Mouse (Mus musculus): ENCODE results near the gene Nol12. TPM values are rescaled to one million over a fixed set of nuclear protein-coding genes. Genes with fewer than 3 reads are reported as not detected.
A peak's percentile ranks its signal among the peaks of the same experiment; 100 is the strongest.

Gene Nol12
- polyA plus RNA-seq, 1 experiment from 2014 or later, result 59.2 TPM

DNA sequence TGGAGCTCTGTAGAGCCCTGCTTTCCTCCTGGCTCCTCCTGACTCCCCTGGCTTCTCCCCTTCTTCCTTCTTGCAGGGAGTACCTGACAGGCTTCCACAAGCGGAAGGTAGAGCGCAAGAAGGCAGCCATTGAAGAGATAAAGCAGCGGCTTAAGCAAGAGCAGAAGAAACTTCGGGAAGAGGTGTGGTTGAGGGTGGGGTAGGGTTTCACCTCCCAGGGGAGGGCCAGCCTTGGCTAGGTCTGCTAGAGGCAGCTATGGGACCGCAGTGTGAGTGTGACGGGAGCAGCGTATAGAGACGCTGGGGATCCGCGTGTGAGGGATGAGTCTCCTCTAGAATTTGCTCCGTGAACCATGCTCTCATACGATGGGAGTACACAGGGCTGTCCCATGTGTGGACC, 1.7 kb downstream of the Nol12 start:
- 91% methylated on average over 12 of the region's 12 CpGs for WGBS
- H3K27me3 ChIP-seq (ENCODE audit: control insufficient read depth, insufficient read depth, low read length), result no peaks in the 10 kb centered on the region
- H3K4me2 ChIP-seq (replicated peaks), result peak overlapping the region; percentile 64; the same call in 1 of the 2 replicates

DNA sequence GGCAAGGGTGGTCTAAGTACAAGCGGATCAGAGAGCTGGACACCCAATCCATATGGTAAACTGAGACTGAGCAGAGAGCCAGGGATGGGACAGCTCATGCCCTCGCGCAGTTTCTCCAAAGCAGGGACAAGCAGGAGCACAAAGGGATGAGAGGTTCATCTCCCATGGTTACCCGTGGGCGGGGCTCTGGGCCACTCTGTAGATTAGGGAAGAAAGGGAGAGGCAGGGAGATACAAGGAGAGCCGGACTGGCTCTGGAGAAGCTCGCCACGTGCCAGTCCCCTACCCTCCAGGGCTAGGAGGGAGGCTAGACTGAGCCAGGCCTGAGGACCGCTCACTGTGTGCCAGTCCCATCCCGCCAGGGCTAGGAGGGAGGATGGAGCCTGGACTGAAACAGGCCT, 2.6 kb downstream of the Nol12 start:
- ATAC-seq (ENCODE audit: low FRiP score) (no peak), DNase-seq (ENCODE audit: low spot score) (no peak)
- Histone ChIP-seq H3K4me2 (replicated peaks) (no peak overlapping the region), H3K36me3 (replicated peaks; ENCODE audit: control insufficient read depth, insufficient read depth) (peaks cover 53% of the 10 kb centered on the region), H3K4me1 (replicated peaks; ENCODE audit: control insufficient read depth, insufficient read depth, low read length) (peaks cover 11% of the 10 kb centered on the region), H3K27ac (no peak overlapping the region), H3K4me3 (replicated peaks; ENCODE audit: low read length) (no peak overlapping the region), H3K9ac (no peak overlapping the region), H3K27me3 (ENCODE audit: control insufficient read depth, insufficient read depth, low read length) (no peaks in the 10 kb centered on the region), H3K9me3 (ENCODE audit: control insufficient read depth, low read length) (no peaks in the 10 kb centered on the region)
- WGBS, result 82% methylated on average over 10 of the region's 10 CpGs

More for the DNA sequence above, 1.7 kb downstream of the Nol12 start:
- peaks cover 50% of the 10 kb centered on the region for H3K36me3 ChIP-seq (replicated peaks; ENCODE audit: control insufficient read depth, insufficient read depth)
- no peak overlapping the region for H3K27ac ChIP-seq
- no peak overlapping the region for H3K9ac ChIP-seq
- H3K9me3 ChIP-seq (ENCODE audit: control insufficient read depth, low read length), result no peaks in the 10 kb centered on the region
- ATAC-seq (ENCODE audit: low FRiP score) (no peak), DNase-seq (ENCODE audit: low spot score) (no peak)
- no peak overlapping the region for H3K4me3 ChIP-seq (replicated peaks; ENCODE audit: low read length)
- H3K4me1 ChIP-seq (replicated peaks; ENCODE audit: control insufficient read depth, insufficient read depth, low read length), result peaks cover 11% of the 10 kb centered on the region

DNA sequence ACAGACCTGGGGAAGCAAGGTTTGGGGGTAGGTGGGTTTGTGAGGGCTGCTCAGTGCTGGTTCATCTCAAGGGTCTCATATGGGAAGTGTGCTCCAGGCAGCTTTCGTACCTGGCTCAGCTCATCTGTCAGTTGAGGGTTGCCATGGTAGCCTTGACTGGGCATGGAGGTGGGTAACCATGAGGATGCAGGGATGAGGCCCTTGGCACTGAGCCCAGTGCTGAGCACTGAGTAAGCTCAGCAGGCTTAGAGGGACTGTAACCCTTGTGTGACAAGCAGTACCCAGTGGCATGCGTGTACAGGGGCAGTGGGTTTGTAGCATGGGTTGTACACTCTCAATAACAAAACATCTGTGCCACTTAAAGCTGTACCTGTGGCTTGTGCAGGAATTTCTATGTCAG, 3.2 kb downstream of the Nol12 start:
- Histone ChIP-seq H3K27ac (no peak overlapping the region), H3K9ac (no peak overlapping the region)
- WGBS, result 78% methylated on average over 2 of the region's 2 CpGs

DNA sequence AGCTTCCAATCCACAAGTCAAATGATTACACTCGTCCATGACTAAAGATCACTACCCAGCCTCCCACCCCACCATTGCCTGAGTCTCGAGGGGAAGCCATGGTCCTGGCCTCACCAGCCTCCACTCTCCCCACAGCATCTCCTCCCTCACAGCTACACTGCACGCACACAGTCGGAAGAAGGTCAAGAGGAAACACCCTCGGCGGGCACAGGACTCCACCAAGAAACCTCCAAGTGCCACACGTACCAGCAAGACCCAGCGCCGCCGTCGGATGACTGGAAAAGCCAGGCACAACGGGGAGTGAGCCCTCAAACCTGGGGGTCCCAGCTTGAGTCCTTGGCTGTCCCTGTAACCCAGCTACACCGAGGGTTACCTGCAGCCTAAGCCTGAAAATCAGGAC, 5.6 kb downstream of the Nol12 start:
- Histone ChIP-seq H3K4me2 (replicated peaks) (no peak overlapping the region), H3K4me1 (replicated peaks; ENCODE audit: control insufficient read depth, insufficient read depth, low read length) (peaks cover 8% of the 10 kb centered on the region), H3K4me3 (replicated peaks; ENCODE audit: low read length) (no peak overlapping the region), H3K9ac (no peak overlapping the region), H3K27ac (no peak overlapping the region), H3K36me3 (replicated peaks; ENCODE audit: control insufficient read depth, insufficient read depth) (peaks cover 53% of the 10 kb centered on the region), H3K9me3 (ENCODE audit: control insufficient read depth, low read length) (no peaks in the 10 kb centered on the region), H3K27me3 (ENCODE audit: control insufficient read depth, insufficient read depth, low read length) (no peaks in the 10 kb centered on the region)
- DNase-seq (ENCODE audit: low spot score) (no peak), ATAC-seq (ENCODE audit: low FRiP score) (no peak)
- WGBS, result 94% methylated on average over 13 of the region's 13 CpGs

More for the DNA sequence above, 3.2 kb downstream of the Nol12 start:
- Histone ChIP-seq H3K4me3 (replicated peaks; ENCODE audit: low read length) (no peak overlapping the region), H3K27me3 (ENCODE audit: control insufficient read depth, insufficient read depth, low read length) (no peaks in the 10 kb centered on the region), H3K9me3 (ENCODE audit: control insufficient read depth, low read length) (no peaks in the 10 kb centered on the region), H3K36me3 (replicated peaks; ENCODE audit: control insufficient read depth, insufficient read depth) (peaks cover 53% of the 10 kb centered on the region), H3K4me1 (replicated peaks; ENCODE audit: control insufficient read depth, insufficient read depth, low read length) (peaks cover 11% of the 10 kb centered on the region), H3K4me2 (replicated peaks) (no peak overlapping the region)
- no peak for DNase-seq (ENCODE audit: low spot score)
- no peak for ATAC-seq (ENCODE audit: low FRiP score)

DNA sequence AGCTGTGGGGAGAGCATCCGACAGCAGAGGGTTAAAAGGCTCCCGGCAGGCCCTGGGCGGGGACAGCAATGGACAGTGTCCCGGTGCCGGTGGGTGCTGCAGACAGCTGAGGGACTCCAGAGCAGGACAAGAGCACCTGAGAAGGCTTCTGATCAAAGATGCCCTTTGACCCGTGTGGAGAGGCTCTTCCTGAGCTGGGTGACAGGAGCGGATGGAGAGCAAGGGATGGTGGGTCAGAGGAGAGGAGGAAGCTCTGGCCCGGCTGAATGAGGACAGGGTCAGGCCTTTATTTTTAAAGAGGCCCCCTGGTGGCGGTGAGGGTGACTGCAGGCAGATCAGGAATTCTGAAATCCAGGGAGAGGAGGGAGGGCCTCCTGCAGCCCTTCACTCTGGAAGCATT, 7.9 kb downstream of the Nol12 start:
- no peaks in the 10 kb centered on the region for H3K27me3 ChIP-seq (ENCODE audit: control insufficient read depth, insufficient read depth, low read length)
- peak overlapping the region; percentile 14; the same call in 1 of the 2 replicates for H3K4me3 ChIP-seq (replicated peaks; ENCODE audit: low read length)
- peaks cover 39% of the 10 kb centered on the region for H3K36me3 ChIP-seq (replicated peaks; ENCODE audit: control insufficient read depth, insufficient read depth)
- peak; percentile 47 for ATAC-seq (ENCODE audit: low FRiP score)
- no peaks in the 10 kb centered on the region for H3K9me3 ChIP-seq (ENCODE audit: control insufficient read depth, low read length)
- no peak overlapping the region for H3K27ac ChIP-seq
- peak; percentile 83 for DNase-seq (ENCODE audit: low spot score)
- WGBS, result under 1% methylated on average over 9 of the region's 9 CpGs
- peak overlapping the region; percentile 48 for H3K9ac ChIP-seq
- H3K4me2 ChIP-seq (replicated peaks), result peak overlapping the region; percentile 48
- 0 out of 2 replicates have a peak, but pooled peaks cover 4% of the 10 kb centered on the region for H3K4me1 ChIP-seq (replicated peaks; ENCODE audit: control insufficient read depth, insufficient read depth, low read length)

DNA sequence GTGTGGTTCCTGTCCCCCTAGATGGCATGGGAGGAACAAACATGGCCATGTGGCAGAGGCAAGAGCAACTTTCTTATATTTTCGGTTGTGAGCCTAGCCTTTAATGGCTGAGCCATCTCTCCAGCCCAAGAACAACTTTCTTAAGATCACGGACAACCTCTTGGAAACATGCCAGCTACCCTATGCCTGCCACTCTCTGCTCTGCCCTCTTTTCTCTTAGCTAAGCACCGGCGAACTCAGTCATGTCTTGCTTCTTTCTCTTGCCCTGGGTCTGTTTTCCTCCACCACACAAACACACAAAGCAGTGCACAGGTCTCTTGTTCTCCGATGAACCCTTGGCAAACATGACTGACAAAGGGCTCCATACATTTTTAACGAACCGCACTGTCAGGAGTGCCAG, 11.5 kb downstream of the Nol12 start:
- no peak for DNase-seq (ENCODE audit: low spot score)
- no peak for ATAC-seq (ENCODE audit: low FRiP score)
- 72% methylated on average over 7 of the region's 7 CpGs for WGBS

DNA sequence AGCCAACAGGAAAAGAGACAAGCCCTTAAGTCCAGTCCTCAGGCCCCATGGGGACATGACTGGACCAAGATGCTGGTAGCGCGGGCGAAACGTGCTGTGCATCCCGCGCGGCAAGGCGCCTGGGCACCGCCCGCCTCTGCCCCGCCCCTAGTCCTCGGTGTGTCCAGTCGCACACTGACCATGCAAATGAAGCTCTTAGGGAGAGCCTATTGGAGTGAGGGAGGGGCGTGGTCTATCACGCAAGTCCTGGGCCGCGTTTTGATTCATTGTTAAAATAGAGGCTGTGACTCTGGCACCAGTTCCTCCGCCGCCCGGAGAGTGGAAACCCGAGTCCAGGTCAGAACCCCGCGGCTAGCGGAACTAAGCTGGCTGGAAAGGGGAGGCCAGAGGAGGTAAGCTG, 12.9 kb downstream of the Nol12 start, which contains the start of gene Triobp:
Triobp (plus strand) TSS at position 68 of the 400 bp plus-strand sequence.
- peaks cover 18% of the 10 kb centered on the region for H3K36me3 ChIP-seq (replicated peaks; ENCODE audit: control insufficient read depth, insufficient read depth)
- ATAC-seq (ENCODE audit: low FRiP score), result peak; percentile 96
- peak within 1 kb of the TSS; percentile 69 for H3K27ac ChIP-seq
- H3K9ac ChIP-seq, result peak within 1 kb of the TSS; percentile 82
- peak within 1 kb of the TSS; percentile 69 for H3K4me3 ChIP-seq (replicated peaks; ENCODE audit: low read length)
- peak within 1 kb of the TSS; percentile 66 for H3K4me2 ChIP-seq (replicated peaks)
- H3K27me3 ChIP-seq (ENCODE audit: control insufficient read depth, insufficient read depth, low read length), result no peaks in the 10 kb centered on the region
- peaks cover 22% of the 10 kb centered on the region; the same call in 1 of the 2 replicates for H3K4me1 ChIP-seq (replicated peaks; ENCODE audit: control insufficient read depth, insufficient read depth, low read length)
- no peaks in the 10 kb centered on the region for H3K9me3 ChIP-seq (ENCODE audit: control insufficient read depth, low read length)
- peak; percentile 90 for DNase-seq (ENCODE audit: low spot score)
- under 1% methylated on average over 24 of the region's 24 CpGs for WGBS

More for the DNA sequence above, 11.5 kb downstream of the Nol12 start:
- Histone ChIP-seq H3K27me3 (ENCODE audit: control insufficient read depth, insufficient read depth, low read length) (no peaks in the 10 kb centered on the region), H3K36me3 (replicated peaks; ENCODE audit: control insufficient read depth, insufficient read depth) (peaks cover 11% of the 10 kb centered on the region), H3K9ac (no peak overlapping the region), H3K4me2 (replicated peaks) (no peak overlapping the region), H3K4me3 (replicated peaks; ENCODE audit: low read length) (no peak overlapping the region), H3K27ac (no peak overlapping the region), H3K9me3 (ENCODE audit: control insufficient read depth, low read length) (no peaks in the 10 kb centered on the region), H3K4me1 (replicated peaks; ENCODE audit: control insufficient read depth, insufficient read depth, low read length) (peaks cover 22% of the 10 kb centered on the region; the same call in 1 of the 2 replicates)

DNA sequence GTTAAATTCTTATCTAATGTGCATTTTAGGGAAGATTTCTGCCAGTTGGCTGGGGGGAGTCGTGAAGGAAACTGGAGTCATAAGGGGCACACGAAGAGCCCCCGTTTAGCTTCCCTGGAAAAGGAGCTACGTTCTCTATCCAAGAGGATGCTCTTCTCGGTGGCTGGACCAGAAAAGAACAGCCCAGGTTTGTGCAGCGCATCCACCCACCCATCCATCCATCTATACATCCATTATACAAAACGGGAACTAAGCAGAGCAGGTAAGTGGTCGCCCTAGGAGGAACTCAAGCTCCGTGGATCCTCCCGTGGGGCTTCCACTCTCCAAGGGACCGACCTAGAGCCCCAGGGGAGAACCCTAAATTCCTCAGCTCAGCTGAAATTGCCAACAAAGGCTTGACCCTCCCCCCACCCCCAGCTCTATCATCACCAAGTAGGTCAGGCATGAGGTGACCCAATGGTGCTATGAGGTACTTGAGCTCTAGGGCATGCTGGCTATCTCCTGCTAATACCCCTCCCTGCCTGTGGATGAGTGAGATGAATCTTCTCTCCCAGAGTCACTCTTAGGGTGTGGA, 13.5 kb downstream of the Nol12 start:
- Histone ChIP-seq H3K9me3 (ENCODE audit: control insufficient read depth, low read length) (no peaks in the 10 kb centered on the region), H3K4me2 (replicated peaks) (peak overlapping the region; percentile 66), H3K4me1 (replicated peaks; ENCODE audit: control insufficient read depth, insufficient read depth, low read length) (peaks cover 22% of the 10 kb centered on the region; the same call in 1 of the 2 replicates), H3K4me3 (replicated peaks; ENCODE audit: low read length) (peak overlapping the region; percentile 69), H3K27me3 (ENCODE audit: control insufficient read depth, insufficient read depth, low read length) (no peaks in the 10 kb centered on the region), H3K9ac (peak overlapping the region; percentile 82), H3K36me3 (replicated peaks; ENCODE audit: control insufficient read depth, insufficient read depth) (peaks cover 18% of the 10 kb centered on the region), H3K27ac (peak overlapping the region; percentile 69)
- no peak; the same call in 1 of the 2 replicates for ATAC-seq (ENCODE audit: low FRiP score)
- 2% methylated on average over 11 of the region's 11 CpGs for WGBS
- DNase-seq (ENCODE audit: low spot score), result no peak

DNA sequence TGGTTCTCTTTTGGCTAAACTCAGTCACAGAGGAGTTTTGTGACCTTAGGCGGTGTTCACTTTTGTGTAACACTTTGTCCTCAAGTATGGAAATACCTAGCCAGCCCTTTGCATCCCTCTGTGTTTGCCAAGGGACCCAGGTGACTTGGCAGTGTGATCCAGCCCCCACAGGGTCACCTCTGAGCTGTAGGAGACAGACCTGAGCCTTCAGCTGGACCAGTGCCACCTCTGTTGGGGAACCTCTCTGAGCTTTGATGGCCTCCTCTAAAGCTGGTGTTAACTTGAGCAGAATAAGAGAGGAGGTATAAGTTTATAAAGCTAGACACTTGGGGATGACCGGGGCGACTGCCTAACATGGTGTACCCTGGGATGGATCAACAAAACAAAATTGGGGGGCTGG, 14.2 kb downstream of the Nol12 start:
- 95% methylated on average over 3 of the region's 3 CpGs for WGBS
- H3K27me3 ChIP-seq (ENCODE audit: control insufficient read depth, insufficient read depth, low read length), result no peaks in the 10 kb centered on the region
- ATAC-seq (ENCODE audit: low FRiP score) (no peak), DNase-seq (ENCODE audit: low spot score) (no peak)
- no peak overlapping the region for H3K9ac ChIP-seq
- H3K9me3 ChIP-seq (ENCODE audit: control insufficient read depth, low read length), result no peaks in the 10 kb centered on the region
- H3K27ac ChIP-seq, result no peak overlapping the region
- peaks cover 21% of the 10 kb centered on the region for H3K36me3 ChIP-seq (replicated peaks; ENCODE audit: control insufficient read depth, insufficient read depth)
- peaks cover 22% of the 10 kb centered on the region; the same call in 1 of the 2 replicates for H3K4me1 ChIP-seq (replicated peaks; ENCODE audit: control insufficient read depth, insufficient read depth, low read length)
- peak overlapping the region; percentile 66 for H3K4me2 ChIP-seq (replicated peaks)
- H3K4me3 ChIP-seq (replicated peaks; ENCODE audit: low read length), result peak overlapping the region; percentile 69

All from hindbrain, embryonic 14.5 days (tissue).